In the genomic region with DNA sequence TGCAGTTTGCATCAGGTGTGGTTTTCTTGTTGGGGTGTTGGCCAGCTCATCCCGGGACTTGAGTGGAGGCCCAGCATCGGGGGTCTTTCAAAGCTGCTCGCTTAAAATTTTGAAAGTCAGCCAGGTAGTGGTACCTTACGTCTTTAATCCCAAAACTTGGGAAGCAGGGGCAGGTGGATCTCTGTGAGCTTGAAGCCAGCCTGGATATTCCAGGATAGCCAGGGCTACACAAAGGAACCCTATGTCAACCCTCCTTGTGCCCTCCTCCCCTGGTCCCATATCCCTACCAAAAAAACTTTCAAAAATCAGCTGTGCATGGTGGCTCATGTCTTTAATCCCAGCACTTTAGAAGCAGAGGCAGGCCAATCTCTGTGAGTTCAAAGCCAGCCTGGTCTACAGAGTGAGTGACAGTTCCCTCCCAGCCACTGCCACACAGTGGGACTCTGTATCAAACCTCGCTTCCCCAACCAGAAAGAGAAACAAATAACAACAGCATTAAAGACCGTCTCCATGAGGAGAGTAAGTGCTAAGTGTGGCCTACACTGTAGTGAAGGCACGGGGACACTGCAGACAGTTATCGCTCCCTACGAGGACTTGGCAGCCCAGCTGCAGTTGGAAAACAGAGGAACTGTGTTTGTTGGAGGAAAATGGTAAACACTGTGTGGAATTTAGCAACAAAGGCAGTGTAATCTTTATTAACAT, we compare ENCODE assay signal across 9 mouse cellular contexts. TPM values are rescaled to one million over a fixed set of nuclear protein-coding genes. Genes with fewer than 3 reads are reported as not detected.
DNase-seq lines count a peak whose midpoint lies in the region; ATAC-seq and TF ChIP-seq lines count a peak whose summit lies in the region.
"Had no signal": no experiment of that assay in that cellular context is flagged by ENCODE, and none has a peak within 500 bp of the region (broad histone marks: within the 10 kb centered on the region; RNA-seq: fewer than 3 reads in every experiment).

No protein-coding gene starts in this region.

- WGBS in forebrain, embryonic 14.5 days, result 82% methylated on average over 9 of the region's 9 CpGs
- 92% methylated on average over 9 of the region's 9 CpGs for WGBS in forebrain, embryonic 10.5 days
- 60% methylated on average over 9 of the region's 9 CpGs for WGBS in lung, adult 2 months
- 76% methylated on average over 9 of the region's 9 CpGs for WGBS in hindbrain, postnatal 0 days
- 73% methylated on average over 9 of the region's 9 CpGs for WGBS in neural tube, embryonic 15.5 days

- no peaks in the 10 kb centered on the region for H3K4me1 ChIP-seq in forebrain, embryonic 14.5 days (ENCODE audit: control insufficient read depth, insufficient read depth, low read length)
- no peaks in the 10 kb centered on the region for H3K4me1 ChIP-seq in forebrain, embryonic 10.5 days
- peaks cover 8% of the 10 kb centered on the region for H3K4me1 ChIP-seq in lung, adult 2 months (ENCODE audit: control insufficient read depth, insufficient read depth, low read length)
- H3K4me1 ChIP-seq in hindbrain, postnatal 0 days (ENCODE audit: insufficient read depth, low read length), result no peaks in the 10 kb centered on the region
- H3K4me1 ChIP-seq in neural tube, embryonic 15.5 days, result peaks cover 3% of the 10 kb centered on the region

- no peak for TF ChIP-seq CTCF in lung, adult 2 months (IDR thresholded peaks at IDR 0.05; ENCODE audit: insufficient read depth, low read length)
- no peak for TF ChIP-seq CTCF in hindbrain, postnatal 0 days (IDR thresholded peaks at IDR 0.05; ENCODE audit: low read depth)

- H3K27me3 ChIP-seq in forebrain, embryonic 14.5 days (replicated peaks; ENCODE audit: control insufficient read depth, insufficient read depth, low read length), result no peaks in the 10 kb centered on the region
- H3K27me3 ChIP-seq in forebrain, embryonic 10.5 days (ENCODE audit: poor library complexity, severe bottlenecking), result no peaks in the 10 kb centered on the region
- no peaks in the 10 kb centered on the region for H3K27me3 ChIP-seq in hindbrain, postnatal 0 days (ENCODE audit: insufficient read depth, low read length)
- H3K27me3 ChIP-seq in neural tube, embryonic 15.5 days (replicated peaks), result no peaks in the 10 kb centered on the region

- H3K9me3 ChIP-seq in forebrain, embryonic 14.5 days (replicated peaks; ENCODE audit: control insufficient read depth, low read length), result no peaks in the 10 kb centered on the region
- no peaks in the 10 kb centered on the region for H3K9me3 ChIP-seq in forebrain, embryonic 10.5 days
- no peaks in the 10 kb centered on the region for H3K9me3 ChIP-seq in hindbrain, postnatal 0 days (ENCODE audit: low read length)
- H3K9me3 ChIP-seq in neural tube, embryonic 15.5 days (replicated peaks), result no peaks in the 10 kb centered on the region

- no peak overlapping the region for H3K9ac ChIP-seq in forebrain, embryonic 14.5 days (ENCODE audit: low read length)
- H3K9ac ChIP-seq in hindbrain, postnatal 0 days (replicated peaks; ENCODE audit: low read length), result no peak overlapping the region
- H3K9ac ChIP-seq in neural tube, embryonic 15.5 days (replicated peaks), result no peak overlapping the region

- peak; percentile 50 for ATAC-seq in forebrain, embryonic 14.5 days
- peak; percentile 59 for ATAC-seq in hindbrain, postnatal 0 days
- peak; percentile 21; the same call in 1 of the 2 replicates for ATAC-seq in neural tube, embryonic 15.5 days (ENCODE audit: low FRiP score)
- no peak for ATAC-seq in megakaryocyte, adult 5-6 weeks (ENCODE audit: poor library complexity, severe bottlenecking)

- no peak overlapping the region for H3K4me2 ChIP-seq in forebrain, embryonic 14.5 days (ENCODE audit: low read length)
- no peak overlapping the region for H3K4me2 ChIP-seq in hindbrain, postnatal 0 days (ENCODE audit: low read depth, low read length)
- H3K4me2 ChIP-seq in neural tube, embryonic 15.5 days, result peak overlapping the region; percentile 5; the same call in 1 of the 2 replicates

- H3K27ac ChIP-seq in forebrain, embryonic 14.5 days (ENCODE audit: low read depth, low read length), result peak overlapping the region; percentile 6; the same call in 1 of the 2 replicates
- no peak overlapping the region for H3K27ac ChIP-seq in forebrain, embryonic 10.5 days
- H3K27ac ChIP-seq in hindbrain, postnatal 0 days, result peak overlapping the region; percentile 57; the same call in 1 of the 2 replicates
- H3K27ac ChIP-seq in neural tube, embryonic 15.5 days (replicated peaks), result peak overlapping the region; percentile 70
- H3K27ac ChIP-seq: macrophage had no signal

- DNase-seq in forebrain, embryonic 14.5 days (ENCODE audit: low spot score), result no peak
- DNase-seq in forebrain, embryonic 10.5 days (ENCODE audit: extremely low spot score, low spot score), result no peak
- no peak for DNase-seq in lung, adult 2 months
- no peak for DNase-seq in lung, postnatal 36 days
- DNase-seq in hindbrain, postnatal 0 days (ENCODE audit: low spot score), result no peak
- no peak for DNase-seq in retina, postnatal 1 day

- H3K4me3 ChIP-seq in forebrain, embryonic 14.5 days (ENCODE audit: low read depth, low read length), result no peak overlapping the region
- no peak overlapping the region for H3K4me3 ChIP-seq in forebrain, embryonic 10.5 days
- peak overlapping the region; percentile 36 for H3K4me3 ChIP-seq in lung, adult 2 months (replicated peaks; ENCODE audit: extremely low read depth, low read depth, low read length)
- no peak overlapping the region for H3K4me3 ChIP-seq in hindbrain, postnatal 0 days (ENCODE audit: low read length)
- H3K4me3 ChIP-seq in neural tube, embryonic 15.5 days (replicated peaks), result no peak overlapping the region

- peaks cover 14% of the 10 kb centered on the region for H3K36me3 ChIP-seq in forebrain, embryonic 14.5 days (ENCODE audit: control insufficient read depth, insufficient read depth, low read length)
- H3K36me3 ChIP-seq in forebrain, embryonic 10.5 days (replicated peaks), result peaks cover 53% of the 10 kb centered on the region
- no peaks in the 10 kb centered on the region for H3K36me3 ChIP-seq in hindbrain, postnatal 0 days (ENCODE audit: insufficient read depth, low read length)
- peaks cover 8% of the 10 kb centered on the region; the same call in 1 of the 2 replicates for H3K36me3 ChIP-seq in neural tube, embryonic 15.5 days

- no peak for TF ChIP-seq POLR2A in lung, adult 2 months (IDR thresholded peaks at IDR 0.05; ENCODE audit: borderline replicate concordance, extremely low read depth, low read depth, low read length)

RNA-seq across cellular contexts. Expression of a gene that starts 21.5 kb away (rescaled TPM):
- 2.4 and 4.4 TPM in 2 replicates for polyA plus RNA-seq in forebrain, embryonic 14.5 days (2014; fragmentation: Nextera tagmentation; extraction: Ambion mirVana)
- polyA plus RNA-seq in forebrain, embryonic 10.5 days (2016; fragmentation: Nextera tagmentation; extraction: Ambion mirVana), result 14.9 and 15.0 TPM in 2 replicates
- 4.3 and 5.9 TPM in 2 replicates for polyA plus RNA-seq in lung, adult 2 months (2012; rRNA removed)
- total RNA-seq in hindbrain, postnatal 0 days (2014; rRNA removed), result 6.6 and 7.1 TPM in 2 replicates
- polyA plus RNA-seq in hindbrain, postnatal 0 days (2015; fragmentation: Nextera tagmentation; extraction: Ambion mirVana), result 4.0 and 4.6 TPM in 2 replicates
- polyA plus RNA-seq in neural tube, embryonic 15.5 days (2015; fragmentation: Nextera tagmentation; extraction: Ambion mirVana), result 6.2 and 6.8 TPM in 2 replicates
- 2.5 and 3.5 TPM in 2 replicates for total RNA-seq in megakaryocyte, adult 5-6 weeks (2015)
- 3.6 and 6.1 TPM in 2 replicates for total RNA-seq in megakaryocyte, adult 5-6 weeks (2017)
